Mouse (Mus musculus): ENCODE results near the gene Itgae.

GRCm38 (mm10) chr11:73092057-73092456, 1.7 kb downstream of the Itgae start:
- TF ChIP-seq CTCF (IDR thresholded peaks at IDR 0.05; ENCODE audit: low read depth, low read length), result no peak
- TF ChIP-seq POLR2A (IDR thresholded peaks at IDR 0.05; ENCODE audit: borderline replicate concordance, low read depth, low read length), result no peak
